Mouse (Mus musculus): ENCODE results near the gene Bsdc1. TPM values are rescaled to one million over a fixed set of nuclear protein-coding genes. Genes with fewer than 3 reads are reported as not detected.

Bsdc1 gene
- polyA plus RNA-seq, 1 experiment from 2014 or later, result 24.6 TPM

DNA sequence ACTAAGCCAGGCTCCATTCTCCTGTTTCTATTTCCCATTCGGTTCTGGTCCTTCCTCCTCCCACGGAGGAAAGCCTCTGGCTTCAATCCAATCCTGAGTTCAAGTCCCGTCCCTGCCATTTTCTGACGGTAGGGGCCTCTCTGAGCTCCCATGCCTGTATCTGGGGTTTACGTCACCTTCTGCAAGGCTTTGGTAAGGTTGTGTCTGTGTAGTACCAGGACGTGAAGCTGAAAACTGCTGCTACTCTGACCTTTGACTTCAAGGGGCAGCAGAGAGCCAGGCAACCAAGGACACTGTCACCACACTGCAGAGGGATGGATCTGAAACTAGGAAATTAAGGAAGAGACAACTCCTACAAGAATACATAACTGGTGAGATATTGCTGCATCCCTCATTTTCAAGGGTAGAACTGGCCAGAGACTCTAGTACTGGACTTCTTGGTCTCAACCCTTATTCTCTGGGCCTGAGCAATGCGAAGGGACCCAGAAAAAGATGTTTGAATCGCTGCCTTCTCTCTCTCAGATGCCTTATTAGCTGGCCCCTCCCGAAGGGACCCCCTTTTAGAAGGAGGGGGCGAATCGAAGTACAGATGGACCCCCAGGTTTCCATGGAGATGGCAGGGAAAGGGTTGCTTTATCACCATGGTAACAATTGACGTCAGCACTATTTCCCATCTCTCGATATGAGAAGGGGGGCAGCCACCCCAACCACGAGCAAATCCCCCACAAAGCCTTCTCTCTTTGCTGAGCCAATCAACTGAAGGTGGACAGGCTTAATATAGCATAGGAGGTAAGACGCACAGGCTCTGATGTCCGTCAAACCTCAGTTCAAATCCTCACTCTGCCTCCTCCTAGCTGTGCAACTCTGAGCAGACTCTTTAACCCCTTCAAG is 34.5 kb downstream of the Bsdc1 start:
- Histone ChIP-seq H3K9me3 (replicated peaks; ENCODE audit: control insufficient read depth, low read length) (no peaks in the 10 kb centered on the region), H3K4me2 (peak overlapping the region; percentile 11; the same call in 1 of the 2 replicates), H3K4me1 (ENCODE audit: control insufficient read depth, insufficient read depth, low read length) (peaks cover 28% of the 10 kb centered on the region), H3K27me3 (ENCODE audit: control insufficient read depth, insufficient read depth, low read length) (peaks cover 11% of the 10 kb centered on the region), H3K4me3 (ENCODE audit: low read depth, low read length) (no peak overlapping the region), H3K27ac (ENCODE audit: low read depth, low read length) (peak overlapping the region; percentile 76), H3K9ac (ENCODE audit: low read depth, low read length) (no peak overlapping the region), H3K36me3 (ENCODE audit: control insufficient read depth, insufficient read depth, low read length) (no peaks in the 10 kb centered on the region)
- no peak for ATAC-seq (replicated peaks; ENCODE audit: insufficient number of reproducible peaks, low FRiP score, low TSS enrichment)
- WGBS (ENCODE audit: insufficient replicate concordance), result 30% methylated on average over 16 of the region's 16 CpGs

DNA sequence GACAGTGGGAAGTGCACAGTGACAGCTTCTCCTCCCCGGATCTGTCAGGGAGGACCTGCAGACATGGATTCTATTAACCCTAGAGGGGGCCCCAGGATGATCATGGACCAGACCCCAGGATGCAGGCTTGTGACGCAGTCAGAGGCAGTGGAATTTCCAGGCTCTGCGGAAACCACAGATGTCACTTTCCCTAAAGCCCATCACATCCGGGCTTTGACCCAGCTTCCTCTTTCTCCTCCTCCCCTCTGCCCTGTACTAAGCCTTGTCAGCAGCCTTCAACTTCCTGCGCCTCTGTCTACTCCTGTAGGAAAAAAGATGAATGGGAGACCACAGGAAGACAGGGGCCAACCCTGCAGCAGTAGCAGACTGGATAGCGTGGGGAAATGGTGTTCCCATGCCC is 35.2 kb downstream of the Bsdc1 start:
- no peaks in the 10 kb centered on the region for H3K9me3 ChIP-seq (replicated peaks; ENCODE audit: control insufficient read depth, low read length)
- no peak; the same call in 1 of the 2 replicates for ATAC-seq (replicated peaks; ENCODE audit: insufficient number of reproducible peaks, low FRiP score, low TSS enrichment)
- H3K36me3 ChIP-seq (ENCODE audit: control insufficient read depth, insufficient read depth, low read length), result no peaks in the 10 kb centered on the region
- no peak overlapping the region for H3K4me3 ChIP-seq (ENCODE audit: low read depth, low read length)
- peaks cover 23% of the 10 kb centered on the region for H3K4me1 ChIP-seq (ENCODE audit: control insufficient read depth, insufficient read depth, low read length)
- peak overlapping the region; percentile 11; the same call in 1 of the 2 replicates for H3K4me2 ChIP-seq
- no peak overlapping the region for H3K9ac ChIP-seq (ENCODE audit: low read depth, low read length)
- H3K27me3 ChIP-seq (ENCODE audit: control insufficient read depth, insufficient read depth, low read length), result peaks cover 4% of the 10 kb centered on the region
- 29% methylated on average over 6 of the region's 6 CpGs for WGBS (ENCODE audit: insufficient replicate concordance)
- peak overlapping the region; percentile 76 for H3K27ac ChIP-seq (ENCODE audit: low read depth, low read length)

DNA sequence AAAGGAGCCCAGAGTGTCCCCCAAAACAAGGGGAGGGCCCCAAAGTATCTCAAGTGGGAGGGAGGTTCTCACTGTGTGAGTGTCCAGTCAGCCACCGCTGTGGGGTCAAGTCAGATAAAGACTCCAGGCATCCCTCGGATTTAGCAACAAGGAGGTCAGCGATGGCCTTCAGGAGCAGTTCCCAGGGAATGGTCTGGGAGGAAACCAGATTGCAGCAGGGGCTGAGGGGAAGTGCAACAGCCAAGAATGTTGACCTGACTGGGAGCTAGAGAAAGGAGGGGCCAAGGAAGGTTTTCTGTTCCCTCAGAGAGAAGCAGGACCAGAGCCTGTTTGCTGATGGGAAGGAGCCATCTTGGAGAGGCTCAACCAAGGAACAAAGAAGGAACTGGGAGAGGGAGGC is 37.6 kb downstream of the Bsdc1 start:
- Histone ChIP-seq H3K9me3 (replicated peaks; ENCODE audit: control insufficient read depth, low read length) (no peaks in the 10 kb centered on the region), H3K4me2 (peak overlapping the region; percentile 14; the same call in 1 of the 2 replicates), H3K27ac (ENCODE audit: low read depth, low read length) (peak overlapping the region; percentile 86), H3K27me3 (ENCODE audit: control insufficient read depth, insufficient read depth, low read length) (no peaks in the 10 kb centered on the region), H3K4me1 (ENCODE audit: control insufficient read depth, insufficient read depth, low read length) (peaks cover 40% of the 10 kb centered on the region), H3K9ac (ENCODE audit: low read depth, low read length) (no peak overlapping the region), H3K4me3 (ENCODE audit: low read depth, low read length) (no peak overlapping the region), H3K36me3 (ENCODE audit: control insufficient read depth, insufficient read depth, low read length) (no peaks in the 10 kb centered on the region)
- ATAC-seq (replicated peaks; ENCODE audit: insufficient number of reproducible peaks, low FRiP score, low TSS enrichment), result no peak
- 24% methylated on average over 3 of the region's 3 CpGs for WGBS (ENCODE audit: insufficient replicate concordance)

DNA sequence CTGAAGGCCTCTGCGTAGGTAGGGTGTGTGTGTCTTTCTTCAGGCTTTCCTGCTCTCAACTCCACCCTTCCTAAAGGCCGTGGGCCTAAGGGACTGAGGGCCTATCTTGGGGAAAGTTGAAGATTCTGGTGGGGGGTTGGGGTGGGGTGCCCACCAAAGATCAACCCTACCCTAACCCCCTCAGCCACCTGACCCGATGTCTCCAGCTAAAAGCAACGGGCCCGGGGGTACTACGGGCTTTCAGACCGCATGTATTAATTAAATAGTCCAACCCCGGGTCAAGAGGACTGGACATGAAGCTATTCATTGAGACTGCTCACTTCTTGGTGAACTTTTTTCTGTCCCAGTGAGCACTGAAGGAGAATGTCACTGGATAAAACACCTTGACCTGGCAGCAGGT is 38.6 kb downstream of the Bsdc1 start:
- H3K4me1 ChIP-seq (ENCODE audit: control insufficient read depth, insufficient read depth, low read length), result peaks cover 40% of the 10 kb centered on the region
- peak overlapping the region; percentile 57 for H3K4me3 ChIP-seq (ENCODE audit: low read depth, low read length)
- H3K27me3 ChIP-seq (ENCODE audit: control insufficient read depth, insufficient read depth, low read length), result no peaks in the 10 kb centered on the region
- no peaks in the 10 kb centered on the region for H3K36me3 ChIP-seq (ENCODE audit: control insufficient read depth, insufficient read depth, low read length)
- ATAC-seq (replicated peaks; ENCODE audit: insufficient number of reproducible peaks, low FRiP score, low TSS enrichment), result no peak
- WGBS (ENCODE audit: insufficient replicate concordance), result 73% methylated on average over 8 of the region's 8 CpGs
- peak overlapping the region; percentile 70 for H3K4me2 ChIP-seq
- peak overlapping the region; percentile 73 for H3K9ac ChIP-seq (ENCODE audit: low read depth, low read length)
- H3K9me3 ChIP-seq (replicated peaks; ENCODE audit: control insufficient read depth, low read length), result no peaks in the 10 kb centered on the region
- H3K27ac ChIP-seq (ENCODE audit: low read depth, low read length), result peak overlapping the region; percentile 86

DNA sequence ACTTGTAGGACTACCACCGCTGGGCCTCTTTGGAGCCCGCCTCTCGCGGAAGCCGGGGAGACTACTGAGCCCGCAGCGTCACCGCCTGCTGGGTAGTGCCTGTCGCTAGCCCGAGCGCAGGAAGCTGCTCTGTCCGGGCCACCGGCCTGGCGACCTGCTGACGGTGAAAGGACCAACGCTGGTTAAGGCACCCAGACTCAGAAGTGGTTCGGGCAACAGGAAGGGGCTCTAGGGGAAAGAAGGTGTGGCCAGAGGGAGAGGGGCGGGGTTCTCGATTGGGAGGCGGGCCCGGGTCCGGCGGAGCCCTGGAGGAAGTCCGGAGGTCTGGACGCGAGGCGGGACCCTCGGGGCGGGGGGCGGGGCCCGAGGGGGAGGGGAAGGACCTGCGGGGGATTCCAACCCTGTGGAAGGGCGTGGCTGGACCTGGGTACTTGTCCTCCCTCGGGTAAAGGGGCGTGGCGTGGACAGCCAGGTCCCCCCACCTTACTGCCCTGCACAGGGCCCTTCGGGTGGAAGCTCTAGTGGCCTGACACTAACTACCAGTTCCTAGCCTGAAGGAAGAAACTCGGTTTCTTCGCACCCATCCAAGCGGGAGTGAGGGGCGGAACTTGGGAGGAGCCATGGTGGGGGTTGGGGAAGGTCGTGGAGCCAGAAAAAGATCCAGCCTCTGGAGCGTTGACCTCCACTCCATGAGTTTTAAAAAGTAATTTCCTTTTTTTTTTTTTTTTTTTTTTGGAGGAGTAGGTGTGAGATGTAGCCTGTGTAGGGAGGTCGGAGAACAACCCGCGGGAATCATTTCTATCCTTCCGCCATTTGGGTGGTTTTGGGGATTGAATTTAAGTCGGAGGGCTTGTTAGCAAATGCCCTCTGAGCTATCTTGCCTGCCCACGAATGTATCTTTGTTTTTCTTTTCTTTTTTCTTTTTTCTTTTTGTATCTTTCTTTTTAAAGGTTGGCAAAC is 39.5 kb downstream of the Bsdc1 start:
- Histone ChIP-seq H3K27ac (ENCODE audit: low read depth, low read length) (peak overlapping the region; percentile 86), H3K9me3 (replicated peaks; ENCODE audit: control insufficient read depth, low read length) (no peaks in the 10 kb centered on the region), H3K27me3 (ENCODE audit: control insufficient read depth, insufficient read depth, low read length) (no peaks in the 10 kb centered on the region), H3K36me3 (ENCODE audit: control insufficient read depth, insufficient read depth, low read length) (no peaks in the 10 kb centered on the region), H3K4me3 (ENCODE audit: low read depth, low read length) (peak overlapping the region; percentile 57), H3K9ac (ENCODE audit: low read depth, low read length) (peak overlapping the region; percentile 73), H3K4me1 (ENCODE audit: control insufficient read depth, insufficient read depth, low read length) (peaks cover 40% of the 10 kb centered on the region), H3K4me2 (peak overlapping the region; percentile 70)
- peak; percentile 84 for ATAC-seq (replicated peaks; ENCODE audit: insufficient number of reproducible peaks, low FRiP score, low TSS enrichment)
- 3% methylated on average over 49 of the region's 49 CpGs for WGBS (ENCODE audit: insufficient replicate concordance)

DNA sequence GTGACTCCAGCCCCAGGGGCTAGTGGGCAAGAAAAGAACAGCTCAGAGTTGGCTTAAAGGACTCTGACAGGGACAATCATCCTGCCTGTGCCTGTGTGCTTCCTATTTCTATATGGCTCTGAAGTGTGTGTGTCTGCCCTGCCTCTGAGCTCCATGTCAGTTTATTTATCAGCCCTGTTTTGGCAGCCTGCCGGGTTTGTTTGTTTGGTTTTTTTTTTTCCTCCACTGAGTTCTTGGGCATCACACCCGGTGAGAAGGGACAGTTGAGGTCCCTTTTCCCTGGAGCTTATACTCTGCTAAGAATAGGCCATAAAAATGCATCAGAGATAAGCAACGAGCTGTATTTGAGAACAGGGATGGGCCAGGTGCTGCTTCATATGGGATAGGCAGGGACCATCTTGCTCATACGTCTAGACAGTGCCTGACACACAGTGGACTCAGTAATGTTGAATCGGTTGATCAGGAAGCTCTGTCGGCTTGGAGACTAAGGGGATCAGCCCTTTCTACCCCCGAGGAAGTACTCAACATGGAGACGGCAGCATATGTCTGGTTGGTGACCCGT is 41.0 kb downstream of the Bsdc1 start:
- no peak overlapping the region for H3K9ac ChIP-seq (ENCODE audit: low read depth, low read length)
- ATAC-seq (replicated peaks; ENCODE audit: insufficient number of reproducible peaks, low FRiP score, low TSS enrichment), result no peak
- WGBS (ENCODE audit: insufficient replicate concordance), result 54% methylated on average over 9 of the region's 9 CpGs
- peak overlapping the region; percentile 10; the same call in 1 of the 2 replicates for H3K27ac ChIP-seq (ENCODE audit: low read depth, low read length)
- no peak overlapping the region for H3K4me2 ChIP-seq
- no peak overlapping the region for H3K4me3 ChIP-seq (ENCODE audit: low read depth, low read length)
- H3K27me3 ChIP-seq (ENCODE audit: control insufficient read depth, insufficient read depth, low read length), result no peaks in the 10 kb centered on the region
- H3K36me3 ChIP-seq (ENCODE audit: control insufficient read depth, insufficient read depth, low read length), result no peaks in the 10 kb centered on the region
- H3K9me3 ChIP-seq (replicated peaks; ENCODE audit: control insufficient read depth, low read length), result no peaks in the 10 kb centered on the region
- H3K4me1 ChIP-seq (ENCODE audit: control insufficient read depth, insufficient read depth, low read length), result peaks cover 32% of the 10 kb centered on the region

DNA sequence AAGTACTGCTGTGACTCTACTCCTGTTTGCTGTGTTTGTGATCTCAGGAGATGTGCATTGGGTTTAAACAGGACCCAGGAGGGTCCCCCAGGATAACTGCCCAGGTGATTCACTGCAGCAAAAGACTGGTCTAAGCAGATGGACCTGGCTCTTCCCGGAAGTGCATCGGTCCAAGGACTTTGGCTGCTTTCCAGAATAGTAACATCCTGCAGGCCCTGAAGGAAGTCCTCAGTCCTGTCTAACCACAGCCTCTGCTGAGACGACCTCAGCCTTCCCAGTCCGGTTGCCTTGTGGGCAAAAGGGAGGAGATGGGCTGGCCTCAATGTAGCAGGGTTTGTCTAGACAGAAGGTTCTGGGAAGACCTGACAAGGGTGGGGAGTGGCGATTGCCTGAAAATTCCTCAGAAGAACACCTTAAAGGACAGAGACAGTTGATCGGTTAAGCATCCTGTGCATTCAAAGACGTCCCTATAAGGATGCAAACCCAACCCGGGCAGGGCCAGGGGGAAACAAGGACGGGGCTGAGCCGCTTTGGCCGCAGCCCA is 41.6 kb downstream of the Bsdc1 start:
- Histone ChIP-seq H3K9me3 (replicated peaks; ENCODE audit: control insufficient read depth, low read length) (no peaks in the 10 kb centered on the region), H3K27ac (ENCODE audit: low read depth, low read length) (peak overlapping the region; percentile 10; the same call in 1 of the 2 replicates), H3K27me3 (ENCODE audit: control insufficient read depth, insufficient read depth, low read length) (no peaks in the 10 kb centered on the region), H3K4me2 (no peak overlapping the region), H3K4me1 (ENCODE audit: control insufficient read depth, insufficient read depth, low read length) (peaks cover 36% of the 10 kb centered on the region), H3K36me3 (ENCODE audit: control insufficient read depth, insufficient read depth, low read length) (no peaks in the 10 kb centered on the region), H3K4me3 (ENCODE audit: low read depth, low read length) (no peak overlapping the region), H3K9ac (ENCODE audit: low read depth, low read length) (0 out of 2 replicates have a peak overlapping the region, but pooled peaks have one; percentile 22)
- WGBS (ENCODE audit: insufficient replicate concordance), result 66% methylated on average over 11 of the region's 11 CpGs
- no peak for ATAC-seq (replicated peaks; ENCODE audit: insufficient number of reproducible peaks, low FRiP score, low TSS enrichment)

DNA sequence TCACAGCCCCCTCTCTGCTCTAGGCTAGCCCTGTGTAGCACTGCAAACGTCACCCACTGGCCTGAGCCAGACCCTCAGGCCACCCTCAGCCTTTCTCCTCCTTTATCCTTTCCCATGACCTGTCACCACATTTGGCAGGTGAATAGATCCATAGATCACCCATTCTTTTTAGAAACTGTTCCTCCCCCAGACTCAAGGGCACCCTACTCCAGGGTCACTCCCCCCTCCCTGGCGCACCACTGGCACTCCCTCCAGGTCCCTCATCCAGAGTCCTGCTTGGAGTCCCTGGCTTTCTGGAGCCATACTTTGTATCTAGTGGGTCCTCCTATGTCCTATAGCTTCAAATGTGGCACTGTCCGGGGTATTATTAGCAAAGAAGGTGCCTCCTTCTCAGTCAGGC is 44.1 kb downstream of the Bsdc1 start:
- H3K27ac ChIP-seq (ENCODE audit: low read depth, low read length), result no peak overlapping the region
- no peaks in the 10 kb centered on the region for H3K9me3 ChIP-seq (replicated peaks; ENCODE audit: control insufficient read depth, low read length)
- 76% methylated on average over 3 of the region's 3 CpGs for WGBS (ENCODE audit: insufficient replicate concordance)
- no peak overlapping the region for H3K4me3 ChIP-seq (ENCODE audit: low read depth, low read length)
- H3K9ac ChIP-seq (ENCODE audit: low read depth, low read length), result no peak overlapping the region
- H3K36me3 ChIP-seq (ENCODE audit: control insufficient read depth, insufficient read depth, low read length), result no peaks in the 10 kb centered on the region
- H3K4me1 ChIP-seq (ENCODE audit: control insufficient read depth, insufficient read depth, low read length), result peaks cover 30% of the 10 kb centered on the region
- ATAC-seq (replicated peaks; ENCODE audit: insufficient number of reproducible peaks, low FRiP score, low TSS enrichment), result no peak
- H3K27me3 ChIP-seq (ENCODE audit: control insufficient read depth, insufficient read depth, low read length), result no peaks in the 10 kb centered on the region
- H3K4me2 ChIP-seq, result no peak overlapping the region
